Mouse (Mus musculus): ENCODE results near the gene Mfsd2b.

DNA sequence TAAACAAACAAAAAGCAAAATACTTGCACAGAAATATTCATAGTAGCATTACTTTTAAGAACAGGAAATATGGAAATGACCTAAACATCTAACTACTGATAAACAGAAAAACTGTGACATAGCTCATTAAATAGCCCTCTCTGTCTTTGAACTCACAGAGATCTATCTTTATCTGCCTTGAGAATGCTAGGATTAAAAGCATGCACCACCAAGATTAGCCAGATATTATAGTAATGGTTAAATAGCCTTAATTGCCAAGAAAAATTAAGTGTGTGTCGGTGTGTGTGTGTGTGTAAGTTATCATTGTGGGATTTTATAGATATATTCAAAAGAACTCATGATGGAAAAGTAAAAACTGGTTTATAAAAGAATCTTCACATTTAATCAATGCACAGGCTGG, 15.7 kb upstream of the Mfsd2b start:
- TF ChIP-seq CTCF (IDR thresholded peaks at IDR 0.05; ENCODE audit: insufficient read depth, low read depth, low read length) (no peak), POLR2A (IDR thresholded peaks at IDR 0.05; ENCODE audit: insufficient read depth, low read depth, low read length) (no peak)
